Mouse (Mus musculus) inflammation-experienced regulatory T-cells, adult 6 months (primary cell): ENCODE measurements at regions not wholly inside any gene's neighbourhood (a gene's known extent, or its start where the extent isn't known, plus 50 kb on each side); places are given as distances from the start of the nearest gene placed in this dataset.

Experiments used
- ATAC-seq: one replicate; pipeline ENCODE4 v1.8.0; 2017

DNA sequence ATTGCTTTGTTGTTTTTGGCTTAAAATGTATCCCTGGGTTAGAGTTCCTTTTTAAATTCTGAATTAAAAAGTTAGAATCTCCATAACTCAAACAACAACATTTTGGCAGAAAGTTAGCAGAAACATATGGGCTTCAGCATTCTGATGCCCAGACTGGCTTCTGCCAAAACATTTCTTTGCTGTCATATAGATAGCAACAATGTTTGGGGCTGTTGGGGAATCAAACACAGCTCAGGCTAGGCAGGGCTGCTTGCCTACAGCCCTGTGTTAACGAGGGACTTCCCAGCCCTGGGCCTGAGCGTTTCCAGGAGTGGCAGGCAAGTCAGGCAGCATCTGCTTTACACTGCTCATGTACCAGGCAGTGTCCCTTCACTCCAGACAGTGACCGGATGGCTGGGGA is 201.0 kb upstream of the Pard3b start:
- ATAC-seq, result no peak

DNA sequence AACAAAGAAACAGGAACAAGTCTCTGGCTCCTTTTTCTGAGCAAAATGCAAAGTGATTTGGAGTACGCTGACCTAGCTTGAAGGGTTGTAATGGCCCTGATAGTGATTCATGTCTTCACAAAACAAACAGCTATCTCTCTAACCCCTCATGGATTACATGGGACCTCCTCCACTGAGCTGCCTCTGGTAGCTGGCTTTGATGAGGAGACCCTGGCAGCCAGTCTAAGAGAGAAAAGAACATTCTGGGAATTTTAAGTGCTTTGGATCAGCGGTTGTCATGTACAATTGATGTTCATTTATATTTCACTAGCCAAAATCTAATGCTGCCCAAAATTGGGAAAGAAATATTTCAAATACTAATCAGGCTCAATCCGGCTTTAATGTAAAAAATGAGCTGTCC is 177.2 kb upstream of the Pard3b start:
- ATAC-seq, result no peak

- no peak for ATAC-seq
Measured at GRCm38 (mm10) chr1:61470617-61471214, 167.9 kb upstream of the Pard3b start.

- ATAC-seq, result no peak
Measured at GRCm38 (mm10) chr1:61471779-61472578, 166.6 kb upstream of the Pard3b start.

GRCm38 (mm10) chr1:61472579-61473242 is 165.9 kb upstream of the Pard3b start:
- no peak for ATAC-seq

DNA sequence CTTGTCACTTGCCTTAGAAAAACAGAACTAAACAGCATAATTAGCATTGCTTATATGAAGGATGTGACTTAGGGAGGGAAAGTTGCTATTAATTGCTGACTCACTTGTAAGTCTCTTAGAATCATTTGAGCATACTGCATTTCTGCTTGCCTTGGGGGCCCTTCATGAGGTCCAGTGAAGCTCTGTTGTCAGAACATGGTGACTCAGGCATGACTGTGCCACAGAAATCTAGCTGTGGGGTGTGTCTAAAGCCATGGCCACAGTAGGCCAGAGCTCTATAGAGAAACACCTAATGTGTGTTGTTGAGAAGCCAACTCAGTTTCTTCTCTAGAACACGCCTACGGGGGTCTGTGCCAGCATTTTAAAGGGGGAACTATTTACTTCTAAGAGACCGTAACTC is 153.2 kb upstream of the Pard3b start:
- ATAC-seq, result no peak

DNA sequence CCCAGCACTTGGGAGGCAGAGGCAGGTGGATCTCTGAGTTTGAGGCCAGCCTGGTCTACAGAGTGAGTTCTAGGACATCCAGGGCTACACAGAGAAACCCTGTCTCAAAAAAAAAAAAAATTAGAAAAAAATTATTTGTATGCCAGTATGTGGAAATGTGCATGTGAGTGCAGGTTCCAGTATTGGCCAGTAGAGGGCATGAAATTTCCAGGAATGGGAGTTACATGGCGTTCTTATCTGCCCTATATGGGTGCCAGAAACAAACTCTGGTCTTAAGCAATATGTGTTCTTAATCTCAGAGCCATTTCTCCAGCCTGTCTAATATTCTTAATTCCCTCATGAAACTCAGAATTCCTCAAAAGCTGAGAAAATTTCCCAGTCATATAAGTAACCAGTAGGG is 113.7 kb upstream of the Pard3b start:
- ATAC-seq, result no peak

DNA sequence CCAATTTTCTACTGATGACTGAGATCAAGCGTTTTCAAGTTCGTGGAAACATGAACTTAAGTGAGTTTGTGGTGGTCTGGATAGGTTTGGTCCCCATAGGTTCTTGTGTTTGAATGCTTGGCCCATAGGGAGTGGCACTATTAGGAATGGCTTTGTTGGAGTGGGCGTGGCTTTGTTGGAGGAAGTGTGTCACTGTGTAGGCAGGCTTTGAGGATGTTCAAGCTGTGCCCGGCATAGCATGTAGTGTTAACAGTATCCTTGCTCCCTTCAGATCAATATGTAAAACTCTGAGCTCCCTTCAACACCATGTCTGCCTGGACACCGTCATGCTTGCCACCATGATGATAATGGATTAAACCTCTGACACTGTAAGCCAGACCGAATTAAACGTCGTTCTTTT is 112.7 kb upstream of the Pard3b start:
- ATAC-seq, result no peak

- ATAC-seq, result no peak
Measured at GRCm38 (mm10) chr1:61528757-61529156, 109.9 kb upstream of the Pard3b start.

DNA sequence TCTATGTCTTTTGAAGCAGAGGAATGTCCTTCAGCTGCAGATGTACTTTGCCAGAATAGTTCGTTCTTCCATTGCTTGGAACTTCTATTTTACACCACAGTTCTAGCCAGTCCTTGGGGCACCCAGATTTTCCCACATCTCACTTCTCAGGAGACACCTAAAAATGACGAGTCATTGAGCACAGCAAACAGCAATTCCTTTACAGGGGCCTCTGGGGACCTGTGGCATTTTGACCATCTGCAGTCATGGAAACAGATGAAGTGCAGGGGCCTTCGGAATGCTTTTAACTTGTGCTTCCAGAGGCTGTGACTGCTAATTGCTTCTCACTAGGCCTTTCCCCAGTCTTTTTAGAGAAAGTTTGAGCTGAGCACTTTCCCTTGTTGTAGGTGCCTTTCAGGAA is 108.5 kb upstream of the Pard3b start:
- no peak for ATAC-seq

DNA sequence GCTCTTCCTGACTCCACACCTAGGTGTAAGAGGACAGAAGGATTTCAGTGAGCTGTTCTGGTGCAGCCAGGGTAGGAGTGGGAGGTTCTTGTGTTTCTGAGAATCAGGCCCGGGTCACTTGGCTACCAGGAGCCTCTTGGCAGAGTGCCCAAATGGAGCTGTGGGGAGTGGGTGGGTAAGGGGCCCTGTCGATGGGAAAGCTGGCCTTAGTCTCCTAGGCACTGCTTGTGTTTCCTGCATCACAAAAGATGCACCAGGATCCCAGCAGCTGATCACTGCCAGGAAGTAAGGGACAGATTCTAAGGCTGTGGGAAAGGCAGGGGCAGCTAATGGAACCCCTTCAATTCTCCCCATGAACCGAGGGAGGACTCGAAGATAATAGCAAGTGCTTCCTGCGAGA is 107.1 kb upstream of the Pard3b start:
- no peak for ATAC-seq

- no peak for ATAC-seq
Measured at GRCm38 (mm10) chr1:61540081-61540480, 98.5 kb upstream of the Pard3b start.

DNA sequence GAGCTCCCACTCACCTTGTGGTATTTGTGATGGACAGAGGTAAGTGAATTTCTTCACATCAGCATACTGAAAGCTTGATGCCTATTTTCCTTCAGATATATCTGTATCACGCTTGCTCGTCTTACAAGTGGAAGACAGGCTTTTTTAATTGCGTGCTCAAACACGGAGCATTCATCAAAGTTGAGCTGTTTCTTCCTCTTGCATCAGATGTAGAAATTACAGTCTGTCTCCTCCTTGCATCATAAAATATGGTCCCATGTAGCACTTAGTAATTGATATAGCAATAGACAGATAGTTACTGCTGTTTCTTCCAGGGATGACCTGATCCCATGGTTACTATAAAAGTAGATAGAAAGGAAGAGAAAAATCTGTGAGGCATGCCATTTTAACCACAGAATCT is 97.5 kb upstream of the Pard3b start:
- no peak for ATAC-seq

GRCm38 (mm10) chr1:61552577-61553517 is 85.8 kb upstream of the Pard3b start:
- ATAC-seq, result no peak

GRCm38 (mm10) chr1:61559514-61559913 is 79.1 kb upstream of the Pard3b start:
- ATAC-seq, result no peak

- no peak for ATAC-seq
Measured at GRCm38 (mm10) chr1:61562091-61562490, 76.5 kb upstream of the Pard3b start.

DNA sequence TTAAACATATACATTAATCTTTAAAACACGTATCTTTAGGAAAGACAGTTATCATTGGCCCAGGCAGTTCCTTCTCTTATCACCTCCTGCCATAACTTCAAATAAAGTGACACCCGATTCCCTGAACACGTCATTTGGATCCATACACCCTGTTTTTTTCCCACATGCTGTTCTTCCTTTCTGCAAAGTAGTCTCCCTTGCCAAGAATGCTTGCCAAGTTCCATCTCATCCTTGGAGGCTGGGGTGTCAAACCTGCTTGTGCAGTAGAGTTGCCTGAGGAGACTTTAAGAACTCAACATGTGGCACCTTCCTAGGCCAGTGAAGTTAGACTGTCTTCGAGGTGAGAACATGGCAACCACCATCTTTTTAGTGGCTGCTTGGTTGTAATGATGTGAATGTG is 73.2 kb upstream of the Pard3b start:
- ATAC-seq, result no peak

GRCm38 (mm10) chr1:61574276-61574675 is 64.3 kb upstream of the Pard3b start:
- no peak for ATAC-seq

DNA sequence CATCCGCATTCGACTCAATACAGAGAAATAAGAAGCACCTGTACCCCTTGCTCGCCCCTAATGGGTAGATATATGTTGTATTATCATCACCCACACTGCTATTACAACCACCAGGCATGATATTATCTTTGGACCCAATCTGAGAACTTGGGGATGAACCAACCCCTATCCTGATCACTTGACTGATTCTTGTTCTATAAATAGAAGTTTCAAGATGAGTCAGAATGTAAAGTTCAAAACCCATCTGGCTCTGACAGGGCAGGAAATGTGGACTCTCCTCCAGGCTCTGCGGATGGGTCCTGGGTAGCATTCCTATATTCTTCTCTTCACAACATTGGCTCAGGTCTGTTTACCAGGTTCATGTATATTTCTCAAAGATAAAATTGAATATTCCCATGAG is 61.9 kb upstream of the Pard3b start:
- ATAC-seq, result no peak

DNA sequence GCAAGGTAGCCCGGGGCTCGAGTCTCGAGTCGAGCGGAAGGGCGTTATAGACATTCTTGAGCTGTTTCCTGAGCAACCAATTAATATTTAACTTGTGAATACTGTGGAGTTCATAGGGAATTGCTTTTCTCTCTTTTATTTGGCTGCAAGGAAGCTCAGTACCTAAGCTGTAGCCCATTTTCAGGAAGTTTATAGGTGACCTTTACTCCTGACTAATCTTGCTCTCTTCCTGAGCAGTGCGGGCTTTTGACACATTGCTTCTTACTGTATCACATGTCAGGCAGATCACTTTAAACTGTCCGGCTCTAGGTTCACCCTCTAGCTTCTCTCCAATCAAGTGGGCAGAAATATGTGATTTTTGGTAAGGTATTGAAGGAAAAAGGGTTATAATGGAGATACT is 51.4 kb upstream of the Pard3b start:
- no peak for ATAC-seq
